Mouse (Mus musculus) gastrocnemius, postnatal 25 days (tissue): ENCODE measurements around the gene Spg7. TPM values are rescaled to one million over a fixed set of nuclear protein-coding genes. Genes with fewer than 3 reads are reported as not detected.
"Not testable (repeated sequence)": the region's sequence is repeated elsewhere in the genome, so short reads cannot be mapped to it uniquely, and the experiment has no call there.

Experiments used
- DNase-seq: peaks from one replicate; pipeline ENCODE4 v3.0.0; 2022
- total RNA-seq, 2 experiments: library from RNA; stranded (reverse); gene quantifications; 1 replicate in 1 of 2; 2 replicates in 1 of 2; pipeline ENCODE4 v1.2.3; 2021

Gene Spg7
- total RNA-seq, 2 experiments from 2014 or later, result 60.5 to 66.3 TPM

DNA sequence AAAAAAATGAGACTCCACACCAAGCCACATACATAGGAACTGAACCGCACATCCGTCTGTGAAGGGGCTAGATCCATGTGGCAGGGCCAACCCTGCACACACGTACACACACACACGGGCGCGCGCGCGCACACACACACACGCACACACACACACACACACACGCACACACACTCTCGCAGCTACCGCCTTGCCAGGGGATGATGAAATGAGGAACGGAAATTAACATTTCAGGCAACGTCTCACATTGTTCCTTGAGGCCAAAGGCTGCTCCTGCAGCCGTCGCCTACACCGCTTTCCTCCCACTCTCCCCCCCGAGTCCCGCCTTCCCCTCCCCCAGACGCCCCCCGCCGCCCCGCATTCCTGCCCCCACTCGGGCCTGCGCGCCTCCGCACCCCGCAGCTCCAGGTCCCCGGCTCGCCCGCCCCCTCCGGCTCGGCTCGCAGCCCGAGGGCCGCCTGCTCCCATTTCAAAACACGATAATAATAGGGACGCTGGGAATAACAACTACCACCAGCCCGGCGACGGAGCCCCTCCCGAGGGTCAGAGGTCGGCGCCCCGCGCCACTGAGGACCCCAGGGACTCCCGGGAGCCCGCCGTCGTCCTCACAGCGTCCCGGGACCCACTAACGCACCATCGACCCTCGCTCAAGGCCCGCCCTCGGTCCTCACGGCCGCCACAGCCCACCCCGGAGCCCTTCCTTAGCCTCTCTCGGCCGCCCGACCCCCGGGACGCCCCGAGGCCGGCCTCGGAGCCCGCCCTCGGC, 21.6 kb upstream of the Spg7 start:
- DNase-seq, result peak; percentile 68

DNA sequence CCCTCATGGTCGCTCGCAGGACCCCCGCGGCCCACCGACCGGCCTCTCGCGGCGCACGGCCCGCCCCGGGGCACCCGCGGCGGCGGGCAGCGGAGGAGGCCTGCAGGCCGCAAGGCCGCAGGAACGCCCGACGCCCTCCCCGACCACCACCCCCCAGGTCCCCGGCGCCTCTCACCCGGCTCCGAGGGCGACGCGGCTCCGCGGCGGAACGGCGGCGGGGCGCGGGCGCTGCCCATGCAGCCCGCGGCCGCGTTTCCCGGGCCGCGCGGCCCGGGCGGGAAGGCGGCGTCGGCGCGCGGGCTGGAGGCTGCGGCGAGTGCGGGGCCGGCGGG, 21.0 kb upstream of the Spg7 start:
- no peak for DNase-seq

DNA sequence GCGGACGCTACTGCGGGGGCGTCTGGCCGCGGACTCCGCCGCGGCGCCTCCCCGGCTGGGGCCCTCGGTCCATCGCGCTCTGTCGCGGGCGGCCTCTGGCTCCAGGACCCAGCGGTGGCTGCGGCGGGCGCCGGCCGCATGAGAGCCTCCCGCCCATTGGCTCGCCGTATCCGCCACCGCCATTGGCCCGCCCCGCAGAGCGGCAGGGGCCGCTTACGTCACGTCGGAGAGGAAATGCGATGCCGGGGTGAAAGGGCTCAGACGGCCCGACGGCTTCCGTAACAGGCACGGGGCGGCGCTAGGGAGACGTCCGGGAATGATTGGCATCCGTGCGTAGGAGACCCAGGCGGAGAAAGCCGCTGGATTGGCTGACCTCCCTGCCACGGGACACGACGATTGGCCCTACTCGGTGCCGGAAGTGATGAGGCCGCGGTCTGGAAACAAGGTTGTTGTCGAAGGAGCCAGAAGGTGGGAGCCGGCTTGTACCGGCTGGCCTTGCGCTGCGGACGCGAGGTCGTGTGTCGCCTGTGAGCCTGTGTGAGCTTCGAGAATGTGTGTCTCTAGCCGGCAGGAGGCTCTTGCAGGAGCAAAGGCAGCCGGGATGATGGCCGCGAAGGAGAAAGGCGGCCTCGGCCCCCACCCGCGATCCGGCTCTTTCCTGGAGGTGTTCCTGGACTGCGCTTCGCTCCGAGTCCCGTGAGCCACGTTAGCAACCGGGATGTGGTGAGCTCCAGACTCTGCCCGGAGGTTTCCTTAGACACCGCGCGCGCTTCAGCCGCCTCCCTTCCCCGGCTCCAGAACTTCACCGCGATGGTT, 20.4 kb upstream of the Spg7 start, which contains the start of gene Ankrd11:
TSS of gene Ankrd11 (minus strand) at position 120 of the 816 bp plus-strand sequence.
- peak; percentile 100 for DNase-seq

DNA sequence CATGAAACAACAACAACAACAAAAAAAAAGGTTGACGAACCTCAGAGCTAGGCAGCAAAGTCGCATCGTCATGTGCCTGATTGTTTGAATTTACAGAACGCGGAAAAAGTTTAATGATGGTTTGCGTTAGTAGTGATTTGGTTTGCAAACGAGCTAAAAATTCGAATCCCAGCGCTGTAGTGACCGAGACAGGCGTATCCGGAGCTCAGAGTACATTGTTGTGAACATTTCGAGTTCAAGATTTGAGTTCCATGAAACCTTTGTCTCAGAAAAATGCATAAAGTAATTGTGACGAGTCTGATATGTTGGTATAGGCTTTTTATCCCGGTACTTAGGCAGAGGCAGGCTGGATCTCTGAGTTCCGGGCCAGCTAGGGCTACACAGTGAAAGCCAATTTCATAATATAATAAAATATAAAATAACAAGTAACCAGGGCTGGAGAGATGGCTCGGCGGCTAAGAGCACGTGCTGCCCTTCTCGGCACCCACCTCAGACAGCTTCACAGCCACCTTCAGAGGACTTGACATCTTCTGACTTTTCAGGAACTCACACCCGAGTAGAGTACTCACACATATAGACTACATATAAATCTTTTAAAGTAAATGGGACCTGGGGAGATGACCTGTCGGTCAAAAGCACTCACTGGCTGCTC, 19.6 kb upstream of the Spg7 start:
- no peak for DNase-seq

DNA sequence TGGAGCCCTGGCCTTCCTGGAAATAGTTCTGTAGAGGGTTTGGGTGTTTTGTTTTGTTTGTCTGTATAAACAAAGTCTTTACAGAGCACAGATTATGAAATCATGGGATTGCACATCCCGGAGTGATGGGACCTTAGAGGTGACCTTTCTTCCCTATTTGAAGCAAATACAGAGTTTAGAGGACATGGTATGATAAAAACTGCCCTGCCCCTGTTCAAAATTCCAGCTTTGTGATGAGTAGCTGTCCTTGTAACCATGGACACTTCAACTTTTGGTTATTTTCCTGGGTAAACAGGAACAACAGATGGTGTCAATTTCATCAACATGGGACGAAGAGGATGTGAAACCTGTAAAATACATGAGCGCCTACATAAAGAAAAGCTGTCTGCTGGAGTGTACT, 18.8 kb upstream of the Spg7 start:
- DNase-seq, result no peak

DNA sequence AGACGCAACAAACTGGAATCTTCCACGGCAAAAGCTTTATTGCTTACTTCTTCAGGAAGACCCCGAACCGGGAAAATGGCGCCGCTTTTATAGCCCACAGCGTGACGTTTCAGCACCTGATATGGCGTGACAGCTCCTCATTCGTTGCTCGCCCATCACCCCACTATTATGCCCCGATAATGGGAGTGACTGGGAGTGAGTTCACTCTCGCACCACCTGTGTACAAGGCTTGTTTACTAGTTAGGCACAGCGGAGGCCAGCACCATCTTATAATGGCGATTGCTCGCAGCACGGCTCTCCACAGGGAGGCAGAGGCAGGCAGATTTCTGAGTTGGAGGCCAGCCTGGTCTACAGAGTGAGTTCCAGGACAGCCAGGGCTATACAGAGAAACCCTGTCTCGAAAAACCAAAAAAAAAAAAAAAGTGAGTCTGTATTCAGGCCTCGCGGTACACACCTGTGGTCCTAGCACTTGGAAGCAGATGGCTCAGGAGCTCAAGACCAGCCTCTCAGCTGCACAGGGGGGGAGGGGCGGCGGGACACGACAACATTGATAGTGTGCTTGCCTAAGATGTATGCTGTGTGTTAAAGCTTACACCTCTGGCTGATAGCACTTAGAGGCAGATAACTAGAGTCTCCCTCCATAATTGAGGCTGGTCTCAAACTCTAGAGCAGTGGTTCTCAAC, 17.9 kb upstream of the Spg7 start:
- not testable (repeated sequence) for DNase-seq

DNA sequence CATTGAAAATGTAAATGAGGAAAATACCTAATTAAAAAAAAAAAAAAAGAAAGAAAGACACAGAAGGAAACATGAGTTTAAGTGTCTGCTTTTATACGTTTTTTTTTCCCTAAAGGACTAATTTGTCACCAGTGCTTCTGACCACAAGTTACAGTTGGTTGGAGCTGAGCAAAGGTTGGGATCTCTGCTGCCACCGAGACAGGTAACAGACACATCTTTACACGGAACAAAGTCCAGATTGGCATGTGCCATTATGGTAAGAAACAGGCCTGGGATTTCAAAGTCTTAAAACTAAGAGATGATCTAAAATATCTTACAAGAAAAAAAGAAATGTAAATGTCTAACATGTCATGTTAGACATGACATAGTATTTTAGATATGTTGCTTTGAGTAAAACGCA, 16.0 kb upstream of the Spg7 start:
- DNase-seq, result no peak

DNA sequence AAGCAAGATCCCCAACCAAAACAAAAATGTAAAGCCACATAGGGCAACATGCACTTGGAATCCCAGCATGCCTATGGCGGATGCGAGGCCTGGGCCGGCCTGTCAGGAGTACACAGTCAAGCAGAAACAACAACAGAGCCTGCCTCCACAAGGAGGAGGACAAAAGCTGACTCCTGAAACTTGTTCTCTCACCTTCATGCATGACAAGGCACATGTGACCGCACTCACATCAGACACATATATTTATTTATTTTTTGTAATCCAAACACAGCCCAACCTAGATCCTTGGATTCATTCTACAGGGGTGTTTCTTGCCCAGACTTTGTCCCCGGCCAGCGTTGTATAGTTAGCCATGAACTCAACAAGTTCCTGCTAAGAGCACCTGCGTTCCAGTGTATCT, 14.9 kb upstream of the Spg7 start:
- no peak for DNase-seq

DNA sequence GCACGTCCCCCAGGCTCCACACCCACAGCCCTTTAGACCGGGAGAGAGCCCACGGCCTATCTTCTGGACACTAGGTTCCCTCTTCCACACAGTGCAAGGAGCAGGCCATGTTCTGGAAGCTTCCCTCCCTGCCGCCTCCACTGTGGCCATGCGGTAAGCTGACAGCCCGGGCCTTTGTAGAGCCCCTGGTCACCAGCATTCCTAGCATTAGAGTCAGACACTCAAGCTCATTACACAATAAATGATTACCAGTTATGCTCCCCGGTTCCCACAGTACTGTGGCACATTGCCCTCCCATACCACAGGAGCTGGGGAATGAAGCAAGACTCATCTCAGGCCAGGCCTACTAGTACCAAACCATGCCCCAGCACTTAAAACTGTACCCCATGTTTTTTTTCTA, 14.3 kb upstream of the Spg7 start:
- DNase-seq, result no peak

DNA sequence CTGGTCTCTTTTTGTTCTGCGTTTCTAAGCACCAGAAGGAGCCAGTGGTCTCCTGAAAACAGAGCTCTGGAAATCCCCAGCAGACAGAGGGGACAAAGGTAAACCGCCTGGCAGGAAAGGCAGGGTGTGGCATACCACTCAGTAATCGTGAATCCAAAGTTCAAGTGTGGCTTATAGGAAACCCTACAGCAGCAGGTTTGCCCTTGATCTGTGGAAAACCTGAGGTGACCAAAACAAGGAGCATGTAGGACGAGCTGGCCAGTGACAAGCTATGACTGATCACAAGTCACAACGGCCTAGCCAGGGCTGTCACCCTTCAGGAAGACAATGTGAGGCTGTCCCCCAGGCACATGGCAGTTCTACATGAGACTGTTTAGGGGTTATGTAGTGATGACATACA, 11.3 kb upstream of the Spg7 start:
- DNase-seq, result no peak

DNA sequence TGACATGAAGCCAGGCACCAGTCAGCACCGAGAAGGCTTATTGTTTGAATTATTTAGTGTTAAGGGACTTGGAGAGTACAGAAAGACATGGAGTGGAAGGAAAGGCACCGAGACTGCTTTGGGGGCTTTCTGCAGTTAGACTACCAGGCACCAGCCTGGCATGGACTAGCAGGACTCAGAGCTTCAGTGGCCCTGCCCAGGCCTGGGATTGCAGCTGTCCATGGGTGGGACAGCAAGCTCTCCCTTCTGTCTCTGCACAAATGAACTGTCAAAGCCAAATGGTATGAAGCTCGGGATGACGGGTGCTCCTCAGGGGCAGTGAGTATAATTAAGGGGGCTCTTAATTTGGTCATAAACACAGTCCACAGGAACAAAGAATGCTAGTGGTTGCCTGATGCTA, 1.3 kb downstream of the Spg7 start:
- no peak for DNase-seq

DNA sequence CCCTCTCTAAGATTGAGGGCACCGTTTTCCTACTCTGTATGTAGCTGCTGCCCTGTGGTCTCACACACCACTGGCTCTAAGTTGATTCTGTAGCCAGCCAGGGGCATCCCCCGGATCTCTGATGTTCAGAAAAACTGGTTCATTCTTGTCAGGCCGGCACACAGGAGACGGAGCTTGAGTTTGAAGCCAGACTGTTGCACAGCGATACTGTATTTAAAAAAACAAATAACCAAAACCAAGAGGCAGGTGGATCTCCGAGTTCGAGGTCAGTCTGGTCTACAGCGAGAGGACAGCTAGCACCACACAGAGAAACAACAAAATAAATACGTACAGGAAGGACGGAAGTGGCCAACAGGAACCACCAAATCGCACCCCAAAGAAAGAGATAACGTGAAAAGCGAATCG, 2.1 kb downstream of the Spg7 start:
- DNase-seq, result no peak

DNA sequence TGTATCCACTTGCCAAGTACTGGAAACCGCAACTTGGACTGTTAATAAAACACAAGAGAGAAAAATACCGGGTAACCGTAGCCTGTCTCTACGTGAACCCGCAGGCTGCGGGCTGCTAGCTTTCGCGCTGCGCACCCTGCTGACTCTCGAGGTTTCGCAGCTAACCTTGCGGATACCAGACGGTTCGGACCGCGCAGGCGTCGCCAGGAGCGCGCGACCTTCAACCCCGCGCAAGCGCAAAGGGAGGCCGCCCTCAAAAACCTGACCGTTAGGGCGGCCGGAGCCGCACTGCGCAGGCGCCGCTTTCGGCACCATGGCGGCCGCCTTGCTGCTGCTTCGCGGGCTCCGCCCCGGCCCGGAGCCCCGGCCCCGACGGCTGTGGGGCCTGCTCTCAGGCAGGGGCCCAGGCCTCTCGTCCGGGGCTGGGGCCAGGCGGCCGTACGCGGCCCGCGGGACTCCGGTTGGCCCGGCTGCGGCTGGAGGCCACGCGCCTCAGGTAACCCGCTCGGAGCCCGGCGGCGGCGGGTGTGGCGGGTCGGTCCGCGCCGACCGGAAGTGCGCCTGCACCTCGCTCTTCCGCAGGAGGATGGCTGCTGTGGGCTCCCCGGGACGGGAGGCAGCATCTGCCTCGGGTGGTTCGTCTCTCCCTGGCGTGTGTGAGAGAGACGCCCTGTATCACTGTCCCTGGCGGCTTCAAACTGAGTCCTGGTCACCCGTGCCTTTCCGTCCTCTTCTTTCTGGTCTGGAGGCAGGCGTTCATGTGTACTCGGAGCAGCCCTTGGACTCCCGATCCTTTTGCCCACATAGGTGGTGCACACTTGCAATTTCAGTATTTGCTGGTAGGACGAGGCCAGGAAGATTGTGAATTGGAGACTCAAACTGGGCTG, 2.7 kb downstream of the Spg7 start:
- peak; percentile 95 for DNase-seq

DNA sequence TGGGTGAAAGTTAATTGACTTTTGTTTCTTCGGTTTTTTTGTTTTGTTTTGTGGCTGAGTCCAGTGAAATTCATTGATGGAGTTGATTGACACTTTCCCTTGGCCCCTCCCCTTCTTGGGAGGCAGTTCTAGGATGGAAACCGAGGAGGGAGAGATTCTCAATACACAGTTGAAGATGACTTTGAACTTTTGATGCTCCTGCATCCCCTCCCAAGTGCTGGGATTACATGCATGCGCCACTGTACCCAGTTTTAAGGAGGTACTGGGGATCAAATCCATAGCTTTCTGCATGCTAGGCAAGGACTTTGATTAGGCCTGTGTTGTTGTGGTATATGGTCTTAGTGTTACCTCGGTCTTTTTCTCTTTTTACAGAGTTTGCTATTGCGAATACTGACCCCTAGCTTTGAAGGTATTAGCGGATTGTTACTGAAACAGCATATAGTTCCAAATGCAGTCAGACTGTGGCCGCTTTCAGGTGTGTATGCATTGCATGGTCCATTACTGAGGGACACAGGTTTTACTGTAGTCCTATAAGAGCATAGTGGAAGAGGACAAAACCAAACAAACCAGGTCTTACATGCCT, 3.5 kb downstream of the Spg7 start:
- no peak for DNase-seq

DNA sequence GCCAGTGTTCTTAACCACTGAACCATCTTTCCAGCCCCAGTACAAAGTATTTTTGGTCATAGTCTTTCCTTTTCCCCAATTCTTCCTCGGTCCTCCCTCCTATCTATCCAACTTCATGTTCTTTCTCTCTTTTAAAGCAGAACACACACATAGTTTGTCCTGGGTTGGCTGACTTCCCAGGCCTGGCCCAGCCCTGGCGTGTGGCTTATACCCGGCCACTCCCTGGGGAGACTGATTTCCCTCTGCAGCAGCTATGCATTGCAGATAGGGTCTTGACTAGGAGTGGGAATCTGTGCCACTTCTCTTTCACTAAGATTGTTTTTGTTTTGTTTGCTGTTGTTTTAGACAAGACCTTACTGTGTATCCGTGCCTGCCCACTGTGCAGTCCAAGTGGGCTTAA, 8.4 kb downstream of the Spg7 start:
- no peak for DNase-seq

DNA sequence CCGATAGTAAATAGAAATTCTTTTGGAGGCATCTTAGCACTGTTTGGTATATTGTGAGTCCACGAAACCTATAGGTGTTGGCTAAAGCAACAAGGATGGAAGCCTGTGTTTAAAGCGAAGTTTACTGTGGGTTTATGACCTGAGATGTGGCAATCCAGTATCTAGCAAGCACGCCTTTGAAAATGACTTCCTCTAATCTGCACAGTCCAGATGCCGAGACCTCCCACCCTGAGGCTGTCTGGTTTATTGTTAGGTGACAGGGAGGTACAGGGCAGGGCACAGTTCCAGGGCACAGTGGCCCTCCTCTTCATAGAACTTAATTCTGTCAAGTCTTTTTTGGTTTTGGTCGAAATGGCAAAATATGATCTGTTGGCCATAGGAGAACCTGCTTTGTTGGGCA, 14.5 kb downstream of the Spg7 start:
- no peak for DNase-seq

DNA sequence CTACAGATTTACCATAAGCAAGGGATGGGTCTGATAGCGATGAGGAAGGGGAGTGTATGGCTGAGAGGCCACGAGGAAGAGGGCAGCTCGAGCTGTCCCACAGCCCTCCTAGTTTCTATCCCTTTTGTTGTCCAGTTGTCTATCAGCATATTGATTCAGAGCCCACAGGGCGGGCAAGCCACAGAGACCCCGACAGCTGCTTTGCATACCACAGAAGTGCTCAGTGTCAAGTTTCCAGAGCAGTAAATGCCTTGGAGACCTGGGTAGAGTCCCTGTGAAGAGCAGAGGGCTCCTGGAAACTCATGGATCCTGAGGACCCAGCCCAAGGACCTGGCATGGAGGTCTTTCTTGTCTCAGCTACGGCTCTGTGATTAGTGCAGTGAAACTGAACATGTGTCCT, 20.3 kb downstream of the Spg7 start:
- DNase-seq, result no peak

DNA sequence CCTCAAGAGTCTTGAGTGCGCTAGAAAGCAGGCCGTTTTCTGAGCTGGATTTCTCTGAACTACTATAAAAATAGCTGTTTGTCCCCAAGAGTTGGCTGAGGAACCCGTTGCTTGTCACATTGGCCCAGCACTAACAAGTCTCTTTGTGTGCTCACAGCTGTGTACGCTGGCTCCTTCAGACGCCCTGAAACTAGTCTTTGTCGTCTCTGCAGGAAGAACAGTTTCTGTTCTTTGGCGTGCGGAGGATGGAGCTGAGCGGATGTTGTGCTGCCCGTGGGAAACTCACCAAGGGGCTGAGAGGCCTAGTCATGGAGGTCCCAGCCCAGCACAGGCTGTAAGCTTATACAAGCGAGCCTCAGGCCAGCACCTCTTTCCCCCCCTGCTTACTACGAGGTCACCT, 20.9 kb downstream of the Spg7 start:
- no peak for DNase-seq

DNA sequence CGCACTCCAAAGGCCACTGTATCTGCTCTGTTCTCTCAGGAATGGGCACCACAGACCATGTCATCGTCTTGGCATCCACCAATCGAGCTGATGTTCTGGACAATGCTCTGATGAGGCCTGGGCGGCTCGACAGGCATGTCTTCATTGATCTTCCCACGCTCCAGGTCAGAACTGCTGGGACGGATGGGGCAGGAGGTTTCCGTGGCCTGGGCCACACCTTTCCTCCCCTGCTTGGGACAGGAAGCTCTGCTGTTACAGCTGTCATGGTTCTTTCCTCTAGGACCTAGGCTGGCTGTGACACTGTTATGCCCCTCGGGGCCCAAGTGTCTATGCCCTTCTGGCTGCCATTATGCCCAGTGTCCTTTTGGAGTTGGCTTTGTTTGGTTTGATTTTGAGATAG, 24.5 kb downstream of the Spg7 start:
- no peak for DNase-seq

DNA sequence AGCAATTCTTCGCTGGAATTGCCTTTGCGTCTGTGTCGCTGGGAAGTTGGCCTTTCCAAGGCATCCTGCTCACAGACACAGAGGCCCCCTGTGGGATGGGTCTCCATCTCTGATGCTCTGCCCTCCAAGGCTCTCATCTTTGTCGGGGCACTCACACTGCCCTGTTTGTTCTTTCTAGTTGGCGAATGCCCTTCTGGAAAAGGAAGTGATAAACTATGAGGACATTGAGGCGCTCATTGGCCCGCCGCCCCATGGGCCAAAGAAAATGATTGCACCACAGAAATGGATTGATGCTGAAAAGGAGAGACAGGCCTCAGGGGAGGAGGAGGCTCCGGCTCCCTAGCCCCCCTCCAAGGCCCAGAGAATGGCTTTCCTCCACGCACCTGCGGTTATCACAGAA, 34.5 kb downstream of the Spg7 start:
- no peak for DNase-seq
